Mouse (Mus musculus): Measurements from ENCODE around the gene Cdkl2.

Cdkl2 gene

DNA sequence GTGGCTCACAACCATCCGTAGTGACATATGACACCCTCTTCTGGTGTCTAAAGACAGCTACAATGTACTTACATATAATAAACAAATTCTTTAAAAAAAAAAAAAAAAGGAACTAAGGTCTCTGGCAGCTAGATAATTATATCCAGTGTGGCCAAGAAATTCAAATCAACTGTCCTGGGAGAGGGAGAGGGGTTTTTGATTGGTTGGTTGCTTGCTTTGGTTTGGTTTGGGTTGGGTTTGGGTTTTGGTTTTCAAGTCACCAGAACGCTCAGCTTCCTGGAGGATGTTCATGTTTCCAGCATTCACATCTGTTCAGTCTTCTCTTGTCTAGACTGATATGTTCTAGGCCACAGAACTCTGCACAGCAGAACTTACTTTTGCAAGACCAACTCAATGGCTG is 50.6 kb downstream of the Cdkl2 start:
- DNase-seq (ENCODE audit: low spot score in 2 of 2) = no peak

- no peak for DNase-seq (ENCODE audit: low spot score in 2 of 2)
These were observed 52.3 kb downstream of the Cdkl2 start for GRCm38 (mm10) chr5:91991191-91991937.

DNA sequence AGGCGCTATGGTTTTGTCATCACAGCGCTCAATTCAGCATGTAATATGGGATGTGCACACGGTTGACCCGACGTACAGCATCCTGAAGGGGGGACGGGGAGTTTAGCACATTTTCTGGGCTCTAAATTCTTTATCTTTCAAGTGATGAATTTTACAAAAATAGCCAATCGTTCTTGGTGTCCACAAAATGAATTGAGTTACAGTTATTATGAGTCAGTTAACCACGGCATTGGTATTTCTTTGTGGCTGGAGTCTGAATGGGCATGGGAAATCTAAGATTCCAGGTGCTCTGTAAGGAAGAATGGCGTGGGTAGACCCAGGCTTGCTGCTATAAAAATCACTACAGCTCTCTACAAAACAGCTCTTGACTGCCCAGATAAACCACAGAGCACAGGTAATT is 54.4 kb downstream of the Cdkl2 start:
- DNase-seq (ENCODE audit: low spot score in 2 of 2) = no peak

DNA sequence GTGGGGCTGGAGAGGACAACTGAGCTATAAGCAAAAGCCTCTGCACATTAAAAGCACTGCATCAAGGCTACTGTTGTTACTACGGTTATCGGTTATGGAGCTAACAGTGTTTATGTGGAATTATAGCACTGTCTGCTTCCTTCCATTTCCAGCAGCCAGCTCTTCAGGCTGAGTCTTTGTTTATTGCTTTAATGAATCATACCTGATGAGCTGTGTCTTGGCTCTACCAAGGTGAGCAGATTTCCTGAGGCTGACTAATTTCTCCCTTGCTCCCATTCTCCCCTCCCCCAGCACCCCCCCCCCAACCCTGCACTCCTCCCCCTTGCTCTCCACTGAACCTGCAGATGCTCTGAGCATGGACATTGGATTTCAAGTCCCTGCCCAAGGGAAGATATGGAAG is 55.9 kb downstream of the Cdkl2 start:
- DNase-seq (ENCODE audit: low spot score in 2 of 2) = no peak

DNA sequence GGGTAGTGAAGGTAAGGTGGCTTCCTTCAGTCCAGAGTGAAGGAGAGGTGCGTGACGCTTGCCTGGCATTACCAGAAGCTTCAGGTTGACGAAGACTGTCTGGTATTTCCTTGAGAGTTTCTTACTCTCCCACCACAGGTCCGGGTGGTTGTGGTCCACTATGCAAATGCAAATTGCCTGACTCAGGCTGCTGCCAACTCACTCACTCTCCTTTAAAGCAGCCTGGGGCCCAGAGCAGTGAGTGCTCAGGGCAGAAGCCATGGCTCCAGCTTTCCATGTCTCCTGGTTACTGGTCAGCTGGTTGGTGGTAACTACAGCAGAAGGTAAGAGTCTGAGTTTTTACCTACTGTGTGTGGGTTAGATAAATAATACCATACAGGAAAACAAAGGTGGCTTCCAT is 56.4 kb downstream of the Cdkl2 start, which contains the start of gene Odaph:
Gene Odaph, plus strand, starts transcription at position 240 of the 400 bp plus-strand sequence.
- no peak for DNase-seq (ENCODE audit: low spot score in 2 of 2)

DNA sequence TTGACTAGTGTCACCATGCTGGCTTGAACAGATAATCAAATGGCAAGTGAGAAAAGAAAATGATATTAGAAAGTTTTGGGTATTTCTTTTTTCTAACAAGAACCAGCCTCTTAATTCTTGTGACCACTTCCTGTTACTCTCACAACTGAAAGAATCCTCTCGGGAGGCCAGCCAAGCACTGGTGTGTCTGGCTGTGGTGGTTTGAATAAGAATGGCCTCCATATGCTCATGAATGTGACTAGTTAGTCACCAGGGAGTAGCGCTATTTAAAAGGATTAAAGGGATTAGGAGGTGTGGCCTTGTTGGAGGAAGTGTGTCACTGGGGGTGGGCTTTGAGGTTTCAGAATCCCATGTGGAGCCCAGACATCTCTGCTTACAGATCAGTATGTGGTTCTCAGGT is 58.0 kb downstream of the Cdkl2 start:
- DNase-seq (ENCODE audit: low spot score in 2 of 2) = no peak

GRCm38 (mm10) chr5:91983490-91983889 is 60.2 kb downstream of the Cdkl2 start:
- no peak for DNase-seq (ENCODE audit: low spot score in 2 of 2)

- no peak for DNase-seq (ENCODE audit: low spot score in 2 of 2)
These were observed 62.4 kb downstream of the Cdkl2 start for GRCm38 (mm10) chr5:91981176-91981840.

- no peak for DNase-seq (ENCODE audit: low spot score in 2 of 2)
These were observed 66.3 kb downstream of the Cdkl2 start for GRCm38 (mm10) chr5:91977397-91977770.

GRCm38 (mm10) chr5:91976566-91977396 is 66.9 kb downstream of the Cdkl2 start:
- no peak for DNase-seq (ENCODE audit: low spot score in 2 of 2)

DNA sequence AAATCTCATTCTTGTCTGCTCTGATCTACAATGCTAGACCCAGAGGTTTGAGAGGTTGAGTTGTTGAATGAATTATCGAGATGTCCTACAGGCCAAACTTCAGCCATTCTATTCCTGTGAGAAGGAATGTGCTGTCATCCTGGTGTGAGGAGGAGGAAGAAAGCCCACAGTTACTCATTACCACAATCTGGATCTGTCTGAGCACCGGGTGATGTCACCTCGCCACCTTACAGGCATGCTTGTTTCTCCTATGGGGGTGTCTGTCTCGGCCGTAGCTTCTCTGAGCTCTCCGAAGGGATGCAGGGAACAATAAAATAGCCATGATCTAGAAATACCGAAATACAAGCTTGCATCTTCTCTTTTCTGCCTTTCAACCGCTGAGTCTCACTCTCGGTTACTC is 67.9 kb downstream of the Cdkl2 start:
- DNase-seq (ENCODE audit: low spot score in 2 of 2) = peak in 1 of 2 experiments; percentile 9

GRCm38 (mm10) chr5:91974002-91974401 is 69.7 kb downstream of the Cdkl2 start:
- DNase-seq (ENCODE audit: low spot score in 2 of 2) = no peak

- no peak for DNase-seq (ENCODE audit: low spot score in 2 of 2)
These were observed 71.6 kb downstream of the Cdkl2 start for GRCm38 (mm10) chr5:91972046-91972445.

- peak; percentile 82 to 92 for DNase-seq (ENCODE audit: low spot score in 2 of 2)
These were observed 80.8 kb downstream of the Cdkl2 start, which contains the start of gene Rchy1 for GRCm38 (mm10) chr5:91962639-91963440. Rchy1 (minus strand) TSS chr5:91963068.

DNA sequence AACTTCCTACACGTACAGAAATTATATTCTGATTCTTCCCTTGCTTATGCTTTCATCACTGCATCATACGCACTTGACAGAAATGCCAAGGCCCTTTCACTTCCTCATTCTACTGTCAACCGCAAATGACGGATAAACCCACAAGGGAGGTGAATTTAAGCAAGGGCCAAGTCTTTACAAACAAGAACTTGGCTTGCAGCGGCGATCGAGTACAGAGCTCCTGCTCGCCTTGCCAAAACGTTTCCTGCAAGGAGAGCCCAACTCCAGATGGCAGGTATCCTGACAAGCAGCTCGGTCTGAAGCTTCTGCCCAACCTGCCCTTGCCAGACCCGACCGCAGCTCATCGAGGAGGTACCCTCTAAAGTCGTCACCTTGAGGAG is 81.4 kb downstream of the Cdkl2 start:
- peak in 1 of 2 experiments; percentile 26 for DNase-seq (ENCODE audit: low spot score in 2 of 2)

DNA sequence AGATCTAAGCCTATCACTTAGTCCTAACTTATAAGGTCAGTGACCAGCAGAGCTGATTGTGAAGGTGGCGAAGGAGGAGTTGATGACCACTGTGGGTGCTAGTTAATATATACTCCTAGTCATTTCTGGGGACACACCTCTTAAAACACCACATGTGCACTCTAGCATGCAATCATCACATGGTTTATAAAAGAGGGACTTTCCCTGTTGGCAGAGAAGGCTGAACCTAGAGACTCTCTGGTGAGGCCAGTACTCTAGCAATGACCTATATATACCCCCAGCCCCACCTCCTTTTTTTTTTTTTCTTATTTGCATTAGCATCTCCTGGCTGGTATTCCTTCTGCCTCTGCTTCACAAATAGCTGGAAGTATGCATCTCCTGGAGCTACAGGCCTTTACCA is 82.3 kb downstream of the Cdkl2 start:
- DNase-seq (ENCODE audit: low spot score in 2 of 2) = no peak

- DNase-seq (ENCODE audit: low spot score in 2 of 2) = no peak
These were observed 83.0 kb downstream of the Cdkl2 start for GRCm38 (mm10) chr5:91960606-91961254.

DNA sequence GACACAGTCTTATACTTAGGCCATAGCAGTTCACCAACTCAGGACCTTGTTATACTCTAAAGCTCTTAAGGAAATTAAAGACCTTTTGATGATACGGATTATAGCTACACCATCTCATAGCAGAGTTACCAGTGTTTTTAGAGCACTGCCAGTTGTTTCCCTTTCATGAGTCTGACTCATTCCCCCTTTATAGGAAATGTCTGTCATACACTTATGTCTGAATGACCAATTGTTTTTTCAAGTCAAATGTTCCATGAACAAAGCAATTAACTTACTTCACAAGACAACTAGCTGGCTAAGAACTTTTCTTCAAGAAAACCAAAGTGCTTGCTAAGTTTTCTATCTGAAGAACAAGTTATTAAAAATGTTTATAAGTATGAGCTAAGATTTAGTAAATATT is 83.7 kb downstream of the Cdkl2 start:
- no peak for DNase-seq (ENCODE audit: low spot score in 2 of 2)

GRCm38 (mm10) chr5:91959096-91959495 is 84.6 kb downstream of the Cdkl2 start:
- DNase-seq (ENCODE audit: low spot score in 2 of 2) = no peak

- no peak for DNase-seq (ENCODE audit: low spot score in 2 of 2)
These were observed 86.5 kb downstream of the Cdkl2 start for GRCm38 (mm10) chr5:91956991-91957760.

Measured in left cerebral cortex, adult 9 months (tissue).